Mouse (Mus musculus): ENCODE data around the gene Serpinf1. TPM values are rescaled to one million over a fixed set of nuclear protein-coding genes. Genes with fewer than 3 reads are reported as not detected.

The Serpinf1 gene
- 10 to 100 TPM; 21.7 to 32.9 TPM for total RNA-seq (2021)
- long read RNA-seq, experiment 1, transcript Serpinf1-201 (8 exons, 1,832 nt), result major isoform, 9 of 12 reads
- long read RNA-seq, experiment 1, partial matches to known transcripts, result 2 of 12 reads
- long read RNA-seq, experiment 1, other reads (novel, unspliced or antisense), result 1 of 12 reads
- long read RNA-seq, experiment 2, transcript Serpinf1-201 (8 exons, 1,832 nt), result major isoform, 6 of 8 reads
- long read RNA-seq, experiment 2, partial matches to known transcripts, result 1 of 8 reads
- long read RNA-seq, experiment 2, other reads (novel, unspliced or antisense), result 1 of 8 reads

DNA sequence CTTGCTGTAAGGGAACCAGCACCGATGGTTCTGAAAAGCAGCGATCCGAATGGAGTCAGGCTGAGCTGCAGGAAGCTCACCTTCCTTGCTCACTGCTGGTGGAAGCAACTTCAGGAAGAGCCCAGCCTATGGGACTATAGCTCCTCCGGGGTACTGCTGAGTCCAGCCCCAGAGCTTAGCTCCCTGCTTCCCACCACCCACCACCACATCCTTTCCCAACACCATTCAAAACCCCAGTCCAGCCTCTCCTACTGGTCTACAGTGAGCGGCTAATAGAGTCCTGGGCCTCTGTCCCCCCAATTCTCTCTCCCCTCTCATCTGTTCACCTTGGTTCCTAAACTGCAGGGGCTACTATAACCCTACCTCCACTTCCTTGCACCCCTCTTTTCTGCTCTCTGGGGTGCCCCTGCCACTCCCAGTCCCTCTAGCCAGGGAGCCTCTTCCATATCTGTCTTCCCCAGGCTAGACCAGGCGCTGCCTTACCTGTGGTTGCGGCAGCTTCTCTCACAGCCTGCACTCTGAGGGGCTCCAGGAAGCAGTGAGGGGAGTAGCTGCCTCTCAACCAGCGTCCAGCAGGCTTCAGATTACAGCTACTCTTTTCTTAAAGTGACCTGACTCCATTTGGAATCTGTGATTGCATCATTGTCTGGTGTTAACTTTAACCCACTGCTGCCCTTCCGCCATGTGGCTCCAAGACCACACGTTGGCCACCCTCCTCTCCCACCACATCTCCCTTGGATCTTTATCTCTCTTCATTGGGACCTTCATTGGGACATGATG lies at the start of gene Serpinf1:
Gene Serpinf1 (minus strand): TSS at position 689 of the 780 bp plus-strand sequence.
- DNase-seq, result no peak

DNA sequence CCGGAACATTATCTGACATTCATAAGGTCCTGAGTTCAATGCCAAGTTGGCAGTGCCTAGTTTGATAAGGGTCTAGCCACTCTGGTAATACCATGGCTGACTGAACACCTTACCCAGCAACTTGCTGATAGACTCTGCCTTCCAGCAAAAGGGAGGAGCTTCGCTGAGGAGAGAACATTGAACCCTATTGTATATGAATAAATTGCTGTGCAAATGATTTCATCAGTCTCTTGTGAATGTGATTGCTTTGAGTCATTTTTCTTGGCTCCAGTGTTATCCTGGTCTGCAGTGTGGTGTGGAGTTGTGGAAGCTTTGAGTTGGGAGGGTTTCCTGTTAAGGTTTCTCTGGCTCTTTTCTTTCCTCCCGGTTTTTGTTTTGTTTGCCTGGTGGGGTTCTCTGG lies 48.2 kb upstream of the Serpinf1 start:
- DNase-seq, result no peak

DNA sequence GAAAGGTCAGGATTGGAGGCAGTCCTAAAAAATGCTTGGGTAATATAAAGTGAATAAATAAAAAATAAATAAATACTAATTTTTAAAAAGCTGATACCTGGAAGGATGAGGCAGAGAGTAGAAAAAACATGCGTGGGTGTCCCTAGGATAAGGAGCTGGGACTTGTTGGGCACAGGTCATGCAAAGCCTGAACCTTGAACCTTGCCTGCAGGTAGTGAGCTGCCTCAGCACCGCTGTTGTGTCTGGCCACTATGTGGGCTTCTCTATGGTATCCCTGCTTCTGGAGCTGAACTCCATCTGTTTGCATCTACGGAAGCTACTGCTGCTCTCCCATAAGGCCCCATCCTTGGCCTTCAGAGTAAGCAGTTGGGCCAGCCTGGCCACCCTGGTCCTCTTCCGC lies 46.8 kb upstream of the Serpinf1 start:
- DNase-seq, result no peak

DNA sequence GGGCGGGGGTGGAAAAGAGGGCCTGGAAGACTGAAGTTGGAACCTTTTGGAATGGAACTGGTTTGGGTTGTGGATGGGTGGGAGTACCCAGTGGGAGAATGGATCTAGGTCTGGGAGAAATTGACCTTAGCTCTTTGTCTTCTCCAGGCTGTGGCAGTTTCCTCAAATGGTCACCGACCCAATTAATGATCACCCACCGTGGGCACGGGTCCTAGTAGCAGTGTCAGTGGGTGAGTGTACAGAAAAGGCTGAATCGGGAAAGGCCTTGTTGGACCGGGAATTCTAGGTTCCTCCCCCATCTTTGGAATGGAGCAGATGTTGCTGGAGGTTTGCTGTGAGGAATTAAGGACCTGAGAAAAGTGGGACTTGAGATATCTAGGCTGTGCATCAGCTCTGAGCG lies 45.9 kb upstream of the Serpinf1 start:
- no peak for DNase-seq

DNA sequence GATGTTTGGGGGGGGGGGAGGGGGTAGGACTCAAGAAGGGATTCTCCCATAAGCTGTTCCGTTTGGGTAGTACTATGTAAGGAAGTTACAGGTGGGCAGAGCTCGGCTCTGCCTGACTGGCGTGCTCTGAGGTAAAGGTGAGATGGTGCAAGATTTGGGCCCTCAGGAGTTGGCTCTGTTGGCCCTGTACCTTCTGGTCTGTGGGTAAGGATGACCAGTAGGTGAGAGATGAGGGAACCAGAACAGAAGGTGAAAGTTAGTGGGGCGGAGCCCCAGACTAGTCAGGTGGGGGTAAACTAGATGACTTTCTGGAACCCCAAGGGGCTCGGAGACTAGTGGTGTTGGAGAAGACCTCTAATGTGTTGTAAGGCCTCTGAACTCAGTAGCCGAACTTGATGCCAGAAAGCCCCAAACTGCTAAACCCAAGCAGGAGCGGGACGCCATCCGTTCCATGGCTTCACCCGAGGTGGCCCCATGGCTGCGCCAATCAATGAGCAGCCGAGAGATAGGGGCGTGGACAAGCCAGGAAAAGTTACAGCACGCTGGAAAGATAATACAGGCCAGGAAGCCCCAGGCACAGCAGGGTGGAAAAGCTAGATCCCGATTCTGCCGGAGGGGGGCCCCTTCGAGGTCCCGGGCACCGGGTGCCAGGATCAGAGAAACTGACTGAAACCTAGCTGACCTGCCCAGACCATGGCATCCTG lies 45.2 kb upstream of the Serpinf1 start:
- DNase-seq, result peak; percentile 87

DNA sequence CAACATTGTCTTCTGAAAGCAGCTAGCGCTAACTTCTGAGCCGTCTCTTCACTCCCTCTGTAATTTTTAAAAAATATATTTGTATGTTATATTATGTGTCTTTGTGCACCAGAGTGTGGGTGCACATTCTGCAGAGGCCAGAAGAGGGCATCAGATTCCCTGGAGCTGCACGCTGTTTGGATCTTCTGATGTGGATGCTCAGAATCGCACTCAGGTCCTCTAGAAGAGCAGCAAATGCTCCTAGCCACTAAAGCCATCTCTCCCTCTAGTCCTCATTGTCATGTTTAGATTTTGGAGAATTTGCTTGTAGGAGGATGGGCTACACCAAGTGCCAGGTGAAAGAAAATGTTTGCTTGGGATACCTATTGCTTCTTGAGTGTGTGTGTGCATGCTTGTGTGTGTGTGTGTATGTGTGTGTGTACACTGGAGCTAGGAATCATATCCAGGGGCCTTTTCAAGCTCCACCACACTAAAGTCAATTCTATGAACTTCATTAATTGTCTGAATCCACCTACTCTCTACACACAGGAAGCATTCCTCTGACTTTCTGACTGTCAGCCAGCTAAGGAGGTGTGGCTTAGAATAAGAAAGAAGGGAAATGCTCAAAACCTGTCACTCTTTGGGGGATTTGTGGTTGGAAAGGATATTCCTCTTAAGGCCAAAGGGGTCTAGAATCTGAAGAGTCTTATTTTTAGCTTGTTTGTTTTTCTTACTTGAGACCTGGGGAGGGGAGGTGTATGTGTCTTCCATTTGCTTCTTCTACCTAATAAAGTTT lies 44.4 kb upstream of the Serpinf1 start:
- DNase-seq, result no peak

DNA sequence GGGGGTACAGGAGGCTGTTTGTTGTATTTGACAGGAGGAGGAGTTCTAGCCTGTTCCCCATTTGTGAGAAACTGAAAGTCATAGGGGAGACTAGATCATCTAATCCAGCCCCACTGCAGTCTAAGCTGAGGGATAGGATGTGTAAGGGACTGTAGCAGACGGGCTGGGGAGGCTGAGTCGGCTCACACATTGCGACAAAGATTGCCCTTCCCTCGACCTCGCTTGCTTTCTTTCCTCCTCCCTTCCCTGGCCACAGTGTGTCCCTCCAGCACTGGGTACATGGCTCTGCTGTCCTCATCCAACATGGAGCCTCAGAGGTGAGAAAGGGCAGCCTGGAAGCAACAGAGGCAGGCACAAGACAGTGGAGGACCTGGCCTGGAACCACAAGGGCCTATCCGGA lies 42.5 kb upstream of the Serpinf1 start:
- no peak for DNase-seq

DNA sequence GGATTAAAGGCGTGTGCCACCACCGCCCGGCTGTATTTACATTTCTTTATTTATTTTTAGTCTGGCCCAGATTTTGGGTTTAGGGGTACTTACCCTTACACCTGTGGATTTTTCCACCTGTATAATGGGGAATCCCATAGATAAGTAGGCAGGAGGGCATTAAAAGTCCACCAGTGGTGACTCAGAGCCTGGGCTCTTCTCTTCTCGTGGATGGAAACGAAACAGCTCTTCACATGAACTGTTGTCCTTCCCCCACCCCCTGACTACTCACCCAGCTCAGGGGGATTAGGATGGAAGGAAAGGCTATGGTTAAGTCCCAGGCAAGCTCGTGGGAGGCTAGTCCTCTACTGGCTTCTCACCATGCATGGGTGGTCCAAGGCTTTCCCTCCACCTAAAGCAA lies 41.9 kb upstream of the Serpinf1 start:
- no peak for DNase-seq

DNA sequence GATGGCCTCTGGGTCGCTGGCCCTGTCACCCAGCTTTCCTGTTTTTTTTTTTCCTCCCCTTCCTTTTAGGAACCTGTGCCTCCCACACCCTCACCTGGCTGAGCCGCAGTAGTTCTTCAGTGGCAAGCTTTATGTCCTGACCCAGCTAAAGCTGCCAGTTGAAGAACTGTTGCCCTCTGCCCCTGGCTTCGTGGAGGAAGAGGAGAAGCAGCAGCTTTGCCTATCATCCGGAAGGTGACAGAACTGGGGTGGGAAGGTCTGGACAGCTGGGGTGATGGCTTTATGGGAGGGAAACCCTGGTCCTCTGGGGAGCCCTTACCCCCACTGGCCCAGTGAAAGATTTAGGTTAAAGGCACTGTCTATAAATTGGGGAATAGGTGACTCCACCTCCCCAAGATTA lies 41.1 kb upstream of the Serpinf1 start:
- DNase-seq, result no peak

DNA sequence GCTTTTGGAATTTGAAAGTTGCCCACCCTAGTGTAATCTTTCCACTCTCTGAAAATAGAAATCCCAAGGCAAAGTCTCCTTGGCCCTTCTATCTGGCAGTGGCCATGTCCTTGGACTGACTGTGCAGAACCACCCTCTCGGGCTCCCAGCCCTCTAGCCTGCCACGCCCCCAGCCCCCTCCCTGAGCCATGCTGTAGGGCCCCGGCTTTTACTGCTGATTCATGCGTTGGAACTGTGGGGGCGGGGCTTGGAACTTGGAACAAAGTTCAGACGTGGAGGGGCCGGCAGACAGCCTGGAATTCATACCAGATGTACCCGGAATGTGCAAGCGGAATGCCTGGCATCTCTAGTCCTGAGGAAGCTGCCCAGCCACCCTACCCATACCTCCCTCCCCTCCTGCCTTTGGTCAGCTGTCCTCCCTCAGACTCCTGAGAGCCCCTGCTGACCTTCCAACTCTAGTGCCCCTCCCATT lies 40.4 kb upstream of the Serpinf1 start:
- DNase-seq, result peak; percentile 98 to 99

DNA sequence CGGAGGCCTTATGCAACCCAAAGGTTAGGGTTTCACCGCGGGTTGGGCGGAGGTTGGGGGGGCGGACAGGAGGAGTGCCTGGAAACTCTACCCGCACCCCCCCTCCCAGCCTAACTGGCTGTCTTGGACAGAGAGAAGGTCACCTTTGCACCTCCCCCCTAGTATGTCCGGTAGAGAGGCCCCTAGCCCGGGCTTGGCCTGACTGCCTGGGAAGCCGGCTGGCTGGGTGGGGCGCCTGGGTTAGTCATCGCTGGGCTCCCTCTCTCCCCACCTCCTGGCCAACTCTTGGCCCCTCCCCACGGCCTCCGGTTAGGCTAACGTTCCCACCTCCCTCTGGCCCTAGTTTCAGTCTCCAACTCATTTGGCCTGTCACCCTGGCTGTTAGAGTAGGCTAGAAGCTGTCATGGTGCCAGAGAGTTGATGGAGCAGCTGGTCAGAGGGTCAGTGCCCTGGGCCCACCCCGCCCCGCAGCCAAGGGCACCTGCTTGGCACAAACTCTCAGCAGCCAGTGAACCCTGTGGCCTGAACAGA lies 39.8 kb upstream of the Serpinf1 start:
- peak; percentile 94 to 95 for DNase-seq

DNA sequence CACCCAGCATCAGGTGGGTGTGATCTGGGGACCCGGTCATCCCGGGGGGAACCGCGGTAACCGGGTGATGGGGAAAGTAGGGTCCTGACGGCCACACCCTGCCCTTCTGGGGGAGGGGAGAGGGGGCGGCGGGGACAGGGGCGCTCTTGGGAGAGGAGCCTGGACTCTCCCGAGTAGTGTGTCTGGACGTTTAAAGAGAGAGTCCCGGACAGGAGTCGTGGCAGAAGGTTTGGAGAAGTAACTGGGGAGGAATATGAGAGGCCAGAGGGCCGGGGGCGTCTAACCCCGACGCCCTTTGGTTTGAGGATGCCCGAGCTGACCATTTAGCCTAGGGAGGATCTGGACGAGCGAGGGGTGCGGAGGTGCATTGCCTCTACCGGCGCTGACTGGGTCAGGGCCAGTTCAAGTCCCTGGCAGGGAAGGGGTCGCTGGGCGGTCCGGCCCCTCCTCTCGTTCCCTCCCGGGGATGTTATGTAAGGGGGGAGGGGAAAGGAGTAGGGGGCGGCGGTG lies 39.3 kb upstream of the Serpinf1 start:
- no peak for DNase-seq

DNA sequence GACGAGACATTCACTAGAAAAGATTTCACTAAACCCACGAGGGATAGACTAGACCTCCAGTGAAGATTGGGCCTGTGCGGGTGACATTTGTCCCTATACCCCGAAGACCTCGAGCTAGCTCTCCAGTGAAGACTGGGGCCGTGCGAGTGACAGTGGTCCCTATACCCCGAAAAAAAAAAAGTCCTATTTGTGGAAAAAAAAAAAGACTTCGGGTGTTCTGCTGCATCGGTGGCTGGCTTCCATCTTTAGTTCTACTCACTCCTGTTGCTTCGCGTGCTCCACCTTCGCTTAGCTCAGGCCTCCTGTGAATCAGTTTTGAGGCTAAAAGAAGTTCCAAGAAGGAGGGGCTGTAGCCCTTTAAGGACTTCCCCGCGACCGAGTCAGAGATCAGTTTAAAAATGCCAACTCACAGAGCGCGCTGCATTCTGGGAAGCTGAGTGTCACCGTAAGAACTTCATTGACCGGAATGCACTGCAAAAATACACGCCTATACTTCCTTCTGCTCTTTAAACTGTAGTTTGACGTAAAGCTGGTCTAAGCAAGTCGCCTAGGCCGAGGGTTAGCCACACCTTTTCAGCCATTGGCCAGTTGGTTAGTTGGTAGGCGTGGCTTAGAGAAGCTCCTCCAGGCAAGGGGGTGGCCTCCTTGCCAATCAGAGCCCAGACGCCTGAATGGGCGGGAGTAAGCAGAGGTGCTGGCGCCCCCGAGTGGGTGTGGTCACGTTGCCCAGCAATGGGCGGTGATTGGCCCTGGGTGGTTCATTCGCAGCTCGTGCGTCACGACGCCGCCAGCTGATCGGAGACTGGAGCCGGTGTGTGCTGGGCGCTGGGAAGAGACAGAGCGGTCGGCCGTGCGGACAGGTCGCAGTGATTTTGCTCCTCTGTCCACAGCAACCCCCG lies 38.6 kb upstream of the Serpinf1 start, which contains the start of gene Tlcd2:
Gene Tlcd2 (plus strand): TSS at position 872 of the 899 bp plus-strand sequence.
- peak; percentile 99 to 100 for DNase-seq

DNA sequence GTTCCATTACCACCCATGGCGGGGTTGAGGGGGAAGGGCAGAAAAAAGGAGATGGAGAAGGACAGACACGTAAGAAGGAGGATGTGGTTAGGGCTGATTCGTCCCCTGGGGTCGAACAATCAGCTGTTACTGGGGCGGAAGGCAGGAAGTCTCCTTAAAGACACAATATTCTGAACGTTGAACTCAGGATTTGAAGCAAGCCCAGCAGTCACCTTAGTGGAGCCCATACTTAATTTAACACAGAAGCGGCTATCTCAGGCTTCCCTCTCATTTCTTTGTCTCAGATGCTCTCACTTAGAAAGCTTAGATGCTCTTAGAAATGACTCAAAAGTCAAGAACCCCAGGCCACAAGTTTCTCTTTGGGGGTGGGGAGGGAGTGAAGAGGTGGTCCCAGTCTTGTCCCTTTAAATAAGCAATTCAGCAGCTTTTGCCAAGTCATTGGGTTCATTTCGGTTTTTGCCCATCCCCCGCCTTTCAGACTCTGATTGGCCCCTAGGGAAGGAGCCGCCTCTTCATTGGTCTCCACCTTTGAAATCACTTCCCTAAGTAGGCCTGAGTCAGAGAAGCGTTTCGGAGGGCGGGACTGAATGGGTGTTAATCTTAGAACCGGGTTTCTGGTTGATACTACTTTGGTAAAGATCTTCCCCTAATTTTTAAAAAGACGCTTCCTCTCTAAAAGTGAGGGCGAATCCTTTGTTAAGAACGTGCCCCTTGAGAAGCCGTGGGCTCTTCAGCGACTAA lies 37.8 kb upstream of the Serpinf1 start:
- peak; percentile 92 to 93 for DNase-seq

DNA sequence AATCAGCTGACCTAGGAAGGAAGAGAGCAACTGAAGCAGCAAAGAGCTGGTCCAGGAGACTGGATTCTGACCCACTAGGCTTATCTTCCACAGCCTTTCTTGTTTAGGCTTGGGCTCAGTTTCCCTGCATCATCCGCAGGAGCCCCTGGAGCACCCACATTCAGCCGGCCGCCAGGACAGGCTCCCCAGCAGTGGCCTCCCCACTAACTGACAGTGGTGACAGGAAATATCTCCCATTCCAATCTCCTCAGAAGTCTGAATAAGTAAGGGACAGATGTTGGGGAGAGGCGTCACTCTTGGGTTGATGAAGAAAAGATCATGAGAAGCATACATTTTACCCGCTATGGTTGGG lies 37.2 kb upstream of the Serpinf1 start:
- no peak for DNase-seq

DNA sequence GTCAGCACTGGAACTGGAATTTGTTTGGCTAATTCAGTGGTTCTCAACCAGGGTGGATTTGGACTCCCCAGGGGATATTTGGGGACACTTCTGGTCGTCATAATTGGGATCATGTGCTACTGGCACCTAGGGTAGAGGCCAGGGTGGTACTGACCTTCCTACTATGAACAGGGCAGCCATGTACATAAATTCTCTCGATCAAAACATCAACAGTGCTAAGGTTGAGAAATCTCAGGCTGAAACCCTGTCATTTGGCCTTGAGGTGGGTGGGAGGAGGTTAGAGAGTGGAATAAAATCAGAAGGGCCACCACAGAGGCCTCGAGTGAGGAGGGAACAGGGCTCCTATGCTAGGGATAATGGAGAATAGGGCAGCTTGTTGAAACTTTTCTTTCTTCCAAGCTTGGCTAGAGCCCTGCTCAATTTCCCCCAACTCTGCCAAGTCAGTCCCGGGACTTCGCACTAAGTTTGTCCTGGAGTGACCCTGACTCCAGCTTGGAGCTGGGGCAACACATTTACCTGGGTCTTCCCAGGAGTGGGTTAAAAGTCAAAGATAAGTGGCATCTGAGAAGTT lies 36.7 kb upstream of the Serpinf1 start:
- DNase-seq, result peak; percentile 51 to 54

DNA sequence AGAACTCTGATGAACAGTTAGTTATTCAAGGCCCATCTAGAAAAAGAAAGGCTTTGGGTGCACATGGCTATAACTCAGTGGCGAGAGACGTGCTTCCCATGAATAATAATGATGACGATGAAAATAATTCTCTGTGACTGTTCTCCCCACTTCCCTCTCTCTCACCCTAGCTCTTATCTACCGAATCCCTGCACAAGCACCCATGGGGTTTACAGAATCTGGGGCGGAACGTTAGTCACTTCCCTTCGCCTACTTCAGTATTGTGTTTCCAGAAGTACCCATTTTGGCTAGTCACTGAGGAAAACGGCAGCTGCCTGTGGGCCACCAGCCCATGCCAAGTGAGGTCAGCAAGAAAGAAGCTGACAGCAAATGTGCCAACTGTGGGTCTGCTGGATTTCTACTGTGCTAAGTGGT lies 36.1 kb upstream of the Serpinf1 start:
- DNase-seq, result peak; percentile 24 to 35

DNA sequence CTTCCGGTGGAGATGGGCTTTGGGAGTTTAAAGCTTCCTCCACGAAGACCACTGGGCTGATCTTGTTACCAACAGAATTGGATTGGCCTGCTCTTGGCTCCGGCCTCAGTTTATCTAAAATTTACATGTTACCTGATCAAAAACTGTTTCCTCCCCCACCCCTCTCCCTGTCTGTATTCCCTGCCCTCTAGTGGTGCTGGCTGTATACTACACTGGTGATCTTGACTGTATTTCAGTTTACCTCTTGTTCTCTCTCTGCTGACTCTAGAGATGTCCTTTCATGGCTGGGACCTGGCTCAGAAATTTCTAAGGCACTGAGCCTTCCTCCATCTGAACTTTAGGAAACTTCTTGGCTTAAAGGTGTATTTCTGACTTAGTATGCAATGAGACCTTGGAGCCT lies 35.7 kb upstream of the Serpinf1 start:
- peak; percentile 23 to 44 for DNase-seq

DNA sequence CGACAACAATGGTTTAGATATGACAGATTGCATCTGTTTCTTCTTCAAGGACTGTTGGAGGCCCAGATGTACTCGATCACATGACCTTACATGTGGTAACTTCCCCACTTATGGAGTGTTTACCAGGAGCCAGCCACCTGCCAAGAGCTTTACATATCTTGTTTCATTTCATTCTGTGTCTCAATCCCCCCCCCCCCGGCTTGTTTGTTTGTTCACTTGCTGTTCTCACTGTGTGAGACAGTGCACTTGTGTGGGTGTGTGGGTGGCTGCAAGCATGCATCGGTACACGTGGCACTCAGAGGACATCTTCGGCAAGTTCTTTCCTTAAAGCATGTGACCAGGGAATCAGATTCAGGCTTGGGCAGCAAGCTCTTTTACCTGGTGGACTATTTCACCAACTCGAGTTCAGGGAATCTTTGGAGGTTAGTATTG lies 34.0 kb upstream of the Serpinf1 start:
- no peak for DNase-seq

Measured in adrenal gland, postnatal 36 days (tissue).